Mouse (Mus musculus) small intestine, adult 2 months (tissue): ENCODE data around the gene Cd69.

Source experiments
- CTCF ChIP-seq: fragments of 200-500 bp; IDR thresholded peaks from 2 replicates; pipeline ENCODE4 v1.5.1; 2012; ENCODE audit warnings: low read depth, mild to moderate bottlenecking, control low read depth, inconsistent platforms, low read length, moderate library complexity, mixed read lengths; ENCODE audit not compliant: insufficient replicate concordance, insufficient read length; ENCODE audit errors: extremely low read depth
- POLR2A ChIP-seq: fragments of 200-500 bp; IDR thresholded peaks from 2 replicates; pipeline ENCODE4 v1.6.1; 2012; ENCODE audit warnings: low read depth, mild to moderate bottlenecking, control low read depth, inconsistent platforms, low read length, moderate library complexity

DNA sequence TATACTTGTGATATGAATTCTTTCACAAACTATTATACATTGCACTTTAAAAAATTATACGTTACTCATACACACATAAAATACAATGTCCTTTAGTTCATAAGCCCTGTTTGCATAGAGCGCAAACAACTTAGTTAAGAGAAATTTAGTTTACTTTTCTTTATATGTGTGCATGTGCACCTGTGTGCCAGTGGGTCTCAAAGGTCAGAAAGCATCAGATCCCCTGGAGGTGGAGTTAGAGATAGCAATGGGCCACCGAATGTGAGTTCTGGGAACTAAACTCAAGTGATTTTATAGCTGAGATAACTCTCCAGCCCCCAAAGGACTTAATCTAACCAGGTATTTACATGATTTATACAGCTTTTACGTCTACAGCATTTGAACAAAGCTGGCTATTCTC is 44.1 kb upstream of the Cd69 start:
- TF ChIP-seq CTCF (no peak), POLR2A (no peak)
